Mouse (Mus musculus): Measurements from ENCODE around the gene Klf14. TPM values are rescaled to one million over a fixed set of nuclear protein-coding genes. Genes with fewer than 3 reads are reported as not detected.

Klf14 gene
- total RNA-seq (2015; ENCODE audit: low replicate concordance) (not detected in 2 replicates), total RNA-seq (2017; ENCODE audit: low replicate concordance) (not detected in 2 replicates)

GRCm38 (mm10) chr6:30958736-30959540 is at the start of gene Klf14:
Klf14 (minus strand) TSS chr6:30959078.
- no peak for ATAC-seq (replicated peaks; ENCODE audit: low FRiP score, poor library complexity, severe bottlenecking)

DNA sequence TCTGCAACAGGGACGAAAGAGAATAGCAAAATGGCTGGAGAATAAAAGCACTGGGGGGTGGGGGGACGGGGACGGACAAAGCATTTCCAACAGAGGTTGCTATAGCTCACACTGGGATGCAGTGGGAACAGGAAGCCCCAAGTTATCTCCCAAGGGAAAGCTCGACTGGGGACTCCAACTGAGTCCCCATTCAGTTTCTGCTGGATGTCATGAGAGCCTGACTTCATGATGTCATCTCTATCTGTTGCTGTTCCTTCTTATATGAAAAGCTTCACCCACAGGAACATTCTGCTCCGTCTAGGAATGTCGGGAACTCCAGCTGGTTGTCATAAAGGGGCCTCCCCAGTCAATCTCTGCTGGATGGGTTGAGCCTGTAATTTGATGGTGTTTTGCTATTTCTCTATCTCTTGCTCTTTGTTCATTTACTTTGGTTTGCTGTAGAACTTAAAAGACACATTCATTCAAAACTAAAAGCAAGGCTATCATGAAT is 47.3 kb upstream of the Klf14 start:
- ATAC-seq (replicated peaks; ENCODE audit: low FRiP score, poor library complexity, severe bottlenecking), result no peak

GRCm38 (mm10) chr6:30986393-30986792 is 27.5 kb upstream of the Klf14 start:
- ATAC-seq (replicated peaks; ENCODE audit: low FRiP score, poor library complexity, severe bottlenecking), result no peak

- no peak for ATAC-seq (replicated peaks; ENCODE audit: low FRiP score, poor library complexity, severe bottlenecking)
Measured at GRCm38 (mm10) chr6:30983021-30983420, 24.1 kb upstream of the Klf14 start.

DNA sequence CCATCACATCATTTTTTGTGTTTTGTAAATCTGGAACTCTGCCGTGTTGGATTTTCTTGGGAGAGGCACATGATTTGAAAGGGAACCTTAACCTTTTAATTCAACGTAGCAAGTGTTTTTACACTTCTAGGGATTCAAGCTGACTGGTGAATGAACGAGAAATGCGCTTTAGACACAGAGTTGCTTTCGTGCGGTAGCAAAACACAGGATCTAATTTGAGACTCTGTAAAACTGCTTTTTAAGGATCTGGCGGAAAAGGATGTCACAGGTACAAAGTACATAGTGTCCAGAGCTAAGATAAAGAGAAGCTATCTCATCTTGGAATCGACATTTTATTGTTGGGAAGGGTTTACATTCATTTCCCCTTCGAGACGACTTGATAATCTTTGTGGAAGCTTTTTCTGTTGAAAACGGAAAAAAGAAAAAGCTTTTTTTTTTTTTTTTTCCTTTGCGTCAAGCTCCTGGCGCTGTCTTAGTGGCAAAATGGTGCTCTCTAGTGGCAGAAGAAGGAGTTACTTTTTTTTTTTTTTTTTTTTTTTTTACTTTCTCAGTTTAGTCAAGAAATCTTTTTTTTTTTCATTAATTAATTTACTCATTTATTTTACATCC is 23.6 kb upstream of the Klf14 start:
- no peak for ATAC-seq (replicated peaks; ENCODE audit: low FRiP score, poor library complexity, severe bottlenecking)

GRCm38 (mm10) chr6:30981351-30981750 is 22.5 kb upstream of the Klf14 start:
- ATAC-seq (replicated peaks; ENCODE audit: low FRiP score, poor library complexity, severe bottlenecking), result no peak

GRCm38 (mm10) chr6:30978615-30979014 is 19.7 kb upstream of the Klf14 start:
- ATAC-seq (replicated peaks; ENCODE audit: low FRiP score, poor library complexity, severe bottlenecking), result no peak

GRCm38 (mm10) chr6:30972121-30972520 is 13.2 kb upstream of the Klf14 start:
- ATAC-seq (replicated peaks; ENCODE audit: low FRiP score, poor library complexity, severe bottlenecking), result no peak

DNA sequence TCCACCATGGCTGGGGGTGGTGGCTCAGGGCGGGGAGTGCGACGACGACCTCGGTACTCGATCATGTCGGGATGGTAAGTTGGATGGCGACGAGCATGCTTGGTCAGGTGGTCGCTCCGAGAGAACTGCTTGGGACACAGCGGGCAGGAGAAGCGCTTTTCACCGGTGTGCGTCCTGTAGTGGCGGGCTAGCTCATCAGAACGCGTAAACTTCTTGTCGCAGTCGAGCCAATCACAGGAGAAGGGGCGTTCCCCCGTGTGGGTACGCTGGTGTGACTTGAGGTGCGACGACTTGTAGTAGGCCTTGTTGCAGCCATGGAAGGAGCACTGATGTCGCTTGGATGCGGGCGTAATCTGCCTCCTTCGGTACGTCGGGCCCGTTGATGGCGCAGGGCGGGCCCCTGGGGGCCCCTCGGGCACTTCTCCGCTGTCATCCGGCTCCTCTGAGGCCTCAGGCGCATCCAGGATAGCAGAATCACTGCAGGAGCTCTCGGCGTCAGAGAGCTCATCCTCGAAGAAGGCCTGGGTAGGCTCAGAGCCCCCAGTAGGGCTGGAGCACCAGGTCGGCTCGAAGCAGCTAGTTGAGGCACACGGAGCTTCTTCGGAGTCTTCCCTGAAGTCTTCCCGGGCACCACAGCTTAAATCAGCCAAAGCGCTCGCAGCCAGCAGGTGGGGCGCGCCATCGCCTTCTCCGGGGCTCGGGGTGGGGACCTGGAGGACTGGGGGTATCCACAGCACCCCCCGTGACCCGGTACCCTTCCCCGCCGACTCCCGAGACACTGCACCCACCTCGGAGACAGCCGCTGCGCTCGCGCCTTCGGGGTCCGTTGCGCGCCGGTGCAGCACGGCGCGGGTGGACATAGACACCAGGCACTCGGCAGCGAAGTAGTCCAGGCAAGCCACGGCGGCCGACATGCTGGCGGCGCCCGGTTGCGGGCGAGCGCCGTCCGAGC is 818 bp downstream of the Klf14 start:
- no peak for ATAC-seq (replicated peaks; ENCODE audit: low FRiP score, poor library complexity, severe bottlenecking)

DNA sequence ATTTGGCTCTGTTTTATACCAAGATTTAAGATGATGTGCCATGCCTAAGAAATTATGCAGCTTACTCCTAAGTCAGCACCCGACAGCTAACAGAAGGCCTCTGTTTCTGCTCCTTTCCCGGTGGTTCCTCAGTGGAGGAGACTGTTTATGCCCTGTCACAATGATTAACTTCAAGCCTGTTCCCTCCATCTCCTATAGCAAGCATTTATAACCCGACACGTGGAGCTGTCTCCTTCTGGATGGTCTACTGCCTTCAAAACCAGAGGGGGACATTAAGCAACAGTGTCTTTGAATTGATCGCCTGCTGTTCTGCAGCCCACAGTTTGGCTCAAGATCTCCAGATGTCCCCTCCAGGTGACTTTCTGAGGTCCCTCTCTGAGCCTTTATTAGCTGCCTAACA is 19.6 kb downstream of the Klf14 start:
- no peak for ATAC-seq (replicated peaks; ENCODE audit: low FRiP score, poor library complexity, severe bottlenecking)

- ATAC-seq (replicated peaks; ENCODE audit: low FRiP score, poor library complexity, severe bottlenecking), result no peak
Measured at GRCm38 (mm10) chr6:30922821-30923220, 36.1 kb downstream of the Klf14 start.

DNA sequence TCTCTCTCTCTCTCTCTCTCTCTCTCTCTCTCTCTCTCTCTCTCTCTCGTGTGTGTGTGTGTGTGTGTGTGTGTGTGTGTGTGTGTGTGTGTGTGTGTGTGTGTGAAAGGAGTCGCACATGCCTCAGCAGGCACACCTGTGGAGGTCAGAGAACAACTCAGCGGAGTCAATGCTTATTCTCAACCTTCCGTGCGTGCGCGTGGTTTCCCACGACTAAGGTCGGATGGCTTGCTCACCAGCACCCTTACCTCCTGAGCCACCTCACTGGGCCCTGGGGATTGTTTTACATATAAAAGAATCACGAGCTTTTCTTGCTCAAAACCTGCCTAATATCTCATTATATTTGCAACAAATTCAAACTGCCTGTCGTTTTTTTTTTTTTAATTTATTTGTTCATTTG is 37.1 kb downstream of the Klf14 start:
- ATAC-seq (replicated peaks; ENCODE audit: low FRiP score, poor library complexity, severe bottlenecking), result no peak

- no peak for ATAC-seq (replicated peaks; ENCODE audit: low FRiP score, poor library complexity, severe bottlenecking)
Measured at GRCm38 (mm10) chr6:30920834-30921675, 37.8 kb downstream of the Klf14 start.

DNA sequence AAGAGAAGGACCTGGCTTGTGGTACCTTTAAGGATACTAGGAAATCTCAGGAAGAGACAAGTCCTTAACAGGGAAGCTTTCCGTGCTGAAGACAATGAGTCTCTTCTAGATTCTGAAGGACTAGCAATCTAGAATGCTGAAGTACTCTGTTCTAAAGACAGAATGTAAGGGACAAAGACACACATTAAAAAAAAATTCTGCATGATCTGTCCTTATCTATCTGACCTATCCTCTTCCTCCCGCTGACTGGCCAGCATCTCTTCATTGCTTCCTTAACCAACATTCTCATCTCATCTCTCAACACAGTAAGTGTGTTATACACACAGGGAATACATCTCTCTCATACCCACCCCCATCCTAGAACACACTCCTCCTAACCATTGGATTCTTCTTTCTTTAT is 43.4 kb downstream of the Klf14 start, which contains the start of gene Tsga13:
Gene Tsga13, minus strand, starts transcription at position 101 of the 400 bp plus-strand sequence.
- no peak for ATAC-seq (replicated peaks; ENCODE audit: low FRiP score, poor library complexity, severe bottlenecking)

DNA sequence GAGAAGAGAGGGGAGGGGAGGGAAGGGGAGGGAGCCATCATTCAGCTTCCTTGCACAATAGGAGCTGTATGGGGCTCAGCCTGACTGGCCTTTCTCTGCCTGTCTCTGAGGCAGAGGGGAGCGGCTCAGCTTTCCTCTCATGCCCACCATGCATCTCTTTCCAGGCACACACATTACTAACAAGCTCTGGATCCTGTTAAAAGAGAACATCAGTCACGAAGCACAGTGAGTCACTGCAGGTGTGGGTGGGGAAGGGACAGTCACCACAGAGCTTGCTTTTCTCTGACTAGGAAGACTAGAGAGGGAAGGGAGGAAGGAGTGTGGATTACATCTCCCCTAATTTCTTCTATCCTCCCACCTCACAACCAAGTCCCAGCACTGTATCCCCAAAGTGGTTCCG is 50.9 kb downstream of the Klf14 start:
- ATAC-seq (replicated peaks; ENCODE audit: low FRiP score, poor library complexity, severe bottlenecking), result no peak

Measured in erythroid progenitor cell, adult 5-6 weeks (primary cell).